21 mouse cellular contexts compared by ENCODE assay signal in genomic region chr15:48904687-48905086, GRCm38 (mm10).
DNase-seq lines count a peak whose midpoint lies in the region; ATAC-seq and TF ChIP-seq lines count a peak whose summit lies in the region.
"Had no signal": no experiment of that assay in that cellular context is flagged by ENCODE, and none has a peak within 500 bp of the region (broad histone marks: within the 10 kb centered on the region; RNA-seq: fewer than 3 reads in every experiment).

No protein-coding gene starts in this region.

- no peak overlapping the region for H3K4me2 ChIP-seq in hindbrain, postnatal 0 days (ENCODE audit: low read depth, low read length)
- H3K4me2 ChIP-seq: forebrain, embryonic 13.5 days; hindbrain, embryonic 14.5 days had no signal

- no peak for ATAC-seq in hindbrain, postnatal 0 days
- ATAC-seq: forebrain, embryonic 13.5 days; forebrain, postnatal 0 days had no signal

- H3K36me3 ChIP-seq in hindbrain, postnatal 0 days (ENCODE audit: insufficient read depth, low read length), result no peaks in the 10 kb centered on the region
- H3K36me3 ChIP-seq: embryonic facial prominence, embryonic 10.5 days; hindbrain, embryonic 10.5 days had no signal

- no peak overlapping the region for H3K4me3 ChIP-seq in layer of hippocampus, adult 2 months
- H3K4me3 ChIP-seq in cortical plate, adult 2 months (ENCODE audit: insufficient read depth, low read length), result no peak overlapping the region
- no peak overlapping the region for H3K4me3 ChIP-seq in hindbrain, postnatal 0 days (ENCODE audit: low read length)
- H3K4me3 ChIP-seq: embryonic facial prominence, embryonic 10.5 days; forebrain, embryonic 13.5 days; hindbrain, embryonic 10.5 days had no signal

- no peak for TF ChIP-seq CTCF in layer of hippocampus, adult 2 months (conservative IDR thresholded peaks at IDR 0.05)
- TF ChIP-seq CTCF in cortical plate, adult 2 months (IDR thresholded peaks at IDR 0.05; ENCODE audit: extremely low read depth, insufficient read depth, low read length), result no peak
- TF ChIP-seq CTCF in hindbrain, postnatal 0 days (IDR thresholded peaks at IDR 0.05; ENCODE audit: low read depth), result no peak

- no peaks in the 10 kb centered on the region for H3K9me3 ChIP-seq in hindbrain, postnatal 0 days (ENCODE audit: low read length)
- H3K9me3 ChIP-seq: embryonic facial prominence, embryonic 10.5 days; forebrain, embryonic 13.5 days; hindbrain, embryonic 10.5 days had no signal

- no peaks in the 10 kb centered on the region for H3K27me3 ChIP-seq in hindbrain, postnatal 0 days (ENCODE audit: insufficient read depth, low read length)
- H3K27me3 ChIP-seq: CH12.LX; forebrain, embryonic 13.5 days had no signal

- TF ChIP-seq POLR2A in cortical plate, adult 2 months (IDR thresholded peaks at IDR 0.05; ENCODE audit: extremely low read depth, insufficient read depth, low read length), result no peak

- no peak overlapping the region for H3K27ac ChIP-seq in layer of hippocampus, adult 2 months
- H3K27ac ChIP-seq in cortical plate, adult 2 months (ENCODE audit: insufficient read depth, low read length), result peak overlapping the region; percentile 46; the same call in 1 of the 2 replicates
- H3K27ac ChIP-seq in hindbrain, postnatal 0 days, result no peak overlapping the region
- H3K27ac ChIP-seq: embryonic facial prominence, embryonic 10.5 days; forebrain, embryonic 13.5 days; hindbrain, embryonic 10.5 days; hindbrain, embryonic 14.5 days had no signal

- H3K9ac ChIP-seq in hindbrain, postnatal 0 days (replicated peaks; ENCODE audit: low read length), result no peak overlapping the region
- H3K9ac ChIP-seq: forebrain, embryonic 13.5 days; forebrain, postnatal 0 days; hindbrain, embryonic 14.5 days had no signal

- WGBS in hindbrain, postnatal 0 days, result 92% methylated on average over 3 of the region's 3 CpGs

- peak; percentile 18 for DNase-seq in layer of hippocampus, adult 11-12 months (ENCODE audit: low spot score)
- DNase-seq in layer of hippocampus, adult 2 months (ENCODE audit: low spot score in 2 of 2), result no peak
- peak; percentile 20 to 21 for DNase-seq in right cerebral cortex, postnatal 10 days (ENCODE audit: low spot score in 2 of 2)
- DNase-seq in right cerebral cortex, adult 18-20 months, result no peak
- no peak for DNase-seq in thymus, postnatal 36 days
- DNase-seq in hindbrain, postnatal 0 days (ENCODE audit: low spot score), result no peak
- no peak for DNase-seq in urinary bladder, postnatal 10 days (ENCODE audit: low spot score)
- DNase-seq: adrenal gland, adult 8-10 months; adrenal gland, postnatal 36 days; cerebellum, adult 11 months; cerebellum, adult 9-10 months; cerebellum, postnatal 25 days; forebrain, postnatal 0 days; gastrocnemius, postnatal 36 days; heart, adult 11 months had no signal

- no peaks in the 10 kb centered on the region for H3K4me1 ChIP-seq in cortical plate, adult 2 months (ENCODE audit: control insufficient read depth, insufficient read depth, low read length)
- no peaks in the 10 kb centered on the region for H3K4me1 ChIP-seq in hindbrain, postnatal 0 days (ENCODE audit: insufficient read depth, low read length)
- H3K4me1 ChIP-seq: embryonic facial prominence, embryonic 10.5 days; forebrain, embryonic 13.5 days; hindbrain, embryonic 10.5 days had no signal

Comparison
In these comparisons a context has a peak if more than half of its experiments do, and no peak if none do; other contexts are left out.
1. DNase-seq: peak in layer of hippocampus, adult 11-12 months (single experiment) and right cerebral cortex, postnatal 10 days (2 of 2); none in layer of hippocampus, adult 2 months (0 of 2), right cerebral cortex, adult 18-20 months (single experiment), thymus, postnatal 36 days (0 of 2), hindbrain, postnatal 0 days (single experiment) and urinary bladder, postnatal 10 days (single experiment).